Mouse (Mus musculus) lung, adult 2 months (tissue): ENCODE data around the gene Mrpl43. TPM values are rescaled to one million over a fixed set of nuclear protein-coding genes. Genes with fewer than 3 reads are reported as not detected.

Experiments
- DNase-seq: peaks from one replicate; pipeline ENCODE4 v3.0.0; 2022
- H3K4me1 ChIP-seq: fragments of 200-500 bp; 2 replicates; pipeline ENCODE4 v1.6.1; 2011; ENCODE audit warnings: low read length; ENCODE audit not compliant: control insufficient read depth, insufficient read depth
- H3K4me3 ChIP-seq: fragments of 200-500 bp; replicated peaks from 2 replicates; pipeline ENCODE3; 2011; ENCODE audit warnings: low read depth, mild to moderate bottlenecking, control low read depth, low read length; ENCODE audit errors: extremely low read depth
- CTCF ChIP-seq: fragments of 200-500 bp; IDR thresholded peaks from 2 replicates; pipeline ENCODE4 v1.5.1; 2011; ENCODE audit warnings: mild to moderate bottlenecking, low read length, control low read depth; ENCODE audit not compliant: insufficient read depth
- POLR2A ChIP-seq: fragments of 200-500 bp; IDR thresholded peaks from 2 replicates; pipeline ENCODE4 v1.6.1; 2011; ENCODE audit warnings: low read depth, mild to moderate bottlenecking, control low read depth, low read length, borderline replicate concordance; ENCODE audit errors: extremely low read depth
- WGBS: fragments of 180-500 bp; shearing (Covaris S2); methylation state at CpG from one replicate; pipeline ENCODE4 v1.1.7; 2018; 5-methylcytosine and 5-hydroxymethylcytosine counted together
- polyA plus RNA-seq: library from polyadenylated mRNA; depleted of rRNA; stranded (reverse); fragments of >200 nt; gene quantifications from 2 replicates; pipeline ENCODE4 v1.2.3, GENCODE M21; 2012

The Mrpl43 gene
- polyA plus RNA-seq, 1 experiment, result 50.1 TPM

DNA sequence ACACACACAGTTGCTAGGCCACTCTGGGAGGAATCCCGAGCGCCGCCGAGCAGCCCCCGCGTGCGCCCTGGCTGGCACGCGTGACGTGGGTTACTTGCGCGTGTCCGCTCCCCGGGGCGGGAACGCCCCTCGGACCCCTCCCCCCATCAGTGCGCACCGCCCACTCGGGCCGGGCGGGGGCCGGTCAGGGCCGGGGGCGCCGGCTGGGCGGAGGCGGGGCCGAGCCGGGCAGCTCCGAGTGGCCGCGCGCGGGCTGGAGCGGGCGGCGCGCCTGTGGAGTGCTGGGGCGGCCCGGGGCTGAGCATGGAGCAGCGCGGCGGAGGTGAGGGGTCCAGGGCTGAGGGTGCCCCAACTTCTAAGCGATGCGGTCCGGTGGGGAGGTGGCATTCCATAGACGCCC is 11.7 kb upstream of the Mrpl43 start:
- TF ChIP-seq CTCF, result no peak
- TF ChIP-seq POLR2A, result peak; percentile 39; the same call in 1 of the 2 replicates
- DNase-seq, result peak; percentile 86
- WGBS, result under 1% methylated on average over 48 of the region's 48 CpGs
- H3K4me3 ChIP-seq, result peak overlapping the region; percentile 89
- H3K4me1 ChIP-seq, result peaks cover 13% of the 10 kb centered on the region

DNA sequence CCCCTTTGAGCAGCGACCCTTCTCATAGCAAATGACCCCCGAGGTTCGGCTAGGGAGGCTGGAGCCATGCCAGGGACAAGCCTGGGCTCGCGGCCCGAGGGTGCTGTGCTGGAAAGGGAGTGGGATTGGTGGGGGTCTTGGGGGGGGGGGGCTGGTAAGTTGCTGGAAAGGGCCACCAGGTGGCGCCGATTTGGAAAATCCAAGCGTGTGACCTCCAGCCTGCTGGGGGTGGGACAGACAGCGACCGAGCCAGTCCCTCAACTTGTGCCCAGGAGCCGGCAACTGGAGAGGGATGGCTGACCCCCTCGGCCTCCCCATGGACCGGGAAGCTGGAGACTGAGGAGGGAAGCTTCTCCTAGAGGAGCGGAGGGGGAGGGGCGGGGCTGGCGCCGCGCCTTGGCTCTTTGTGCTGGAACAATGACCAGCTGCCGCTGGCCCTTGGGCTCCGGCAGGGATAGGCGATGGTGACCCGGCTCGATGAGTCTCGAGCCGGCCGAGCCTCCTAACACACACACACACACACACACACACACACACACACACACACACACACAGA is 11.1 kb upstream of the Mrpl43 start:
- 0% methylated on average over 20 of the region's 27 CpGs for WGBS
- Histone ChIP-seq H3K4me1 (peaks cover 13% of the 10 kb centered on the region), H3K4me3 (peak overlapping the region; percentile 89)
- DNase-seq, result peak; percentile 81
- TF ChIP-seq CTCF (peak; percentile 20; the same call in 1 of the 2 replicates), POLR2A (peak; percentile 36; the same call in 1 of the 2 replicates)

DNA sequence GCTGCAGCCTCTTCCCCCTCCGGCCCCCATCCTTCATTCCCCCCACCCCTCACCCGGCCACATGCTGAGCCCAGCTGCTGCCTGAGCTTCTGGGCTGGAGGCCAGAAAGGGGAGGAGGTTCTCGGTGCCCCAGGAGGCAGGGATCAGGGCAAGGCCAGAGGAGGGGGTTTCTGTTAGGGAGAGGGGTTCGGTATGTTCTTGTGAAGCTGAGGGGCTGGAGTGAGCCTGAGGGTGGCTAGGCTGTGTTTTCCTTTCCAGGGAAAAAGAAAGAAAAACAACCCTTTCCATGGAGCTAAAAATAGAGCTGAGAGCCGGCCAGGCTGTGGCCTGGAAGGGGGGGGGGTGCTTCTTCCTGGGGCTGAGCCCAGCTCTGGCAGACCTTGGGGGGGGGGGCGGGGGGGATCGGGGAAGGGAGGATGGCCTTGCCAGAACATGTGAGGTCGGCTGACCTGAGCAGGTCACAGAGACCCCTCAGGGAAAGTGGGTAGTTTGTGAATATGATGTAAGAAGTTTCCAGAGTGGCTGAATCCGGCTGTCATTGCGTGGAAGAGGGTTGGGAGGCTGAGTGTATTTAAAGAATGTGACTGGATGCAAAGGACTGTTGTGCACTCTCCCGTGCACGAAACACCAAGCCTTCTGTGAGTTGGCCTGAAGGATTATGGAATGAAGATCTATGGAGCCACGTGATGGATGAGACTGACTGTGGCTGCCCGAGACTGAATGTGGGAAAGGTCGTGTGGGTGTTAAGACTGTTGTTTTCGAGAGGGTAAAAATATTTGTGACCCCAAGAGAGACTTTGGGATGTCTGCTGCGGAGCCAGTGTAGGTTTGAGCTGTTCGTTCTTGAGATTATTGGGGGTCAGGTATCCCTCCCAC is 10.3 kb upstream of the Mrpl43 start:
- Histone ChIP-seq H3K4me1 (peaks cover 13% of the 10 kb centered on the region), H3K4me3 (peak overlapping the region; percentile 68)
- peak; percentile 78 for DNase-seq
- 2% methylated on average over 17 of the region's 18 CpGs for WGBS
- TF ChIP-seq CTCF (no peak), POLR2A (peak; percentile 48; the same call in 1 of the 2 replicates)

DNA sequence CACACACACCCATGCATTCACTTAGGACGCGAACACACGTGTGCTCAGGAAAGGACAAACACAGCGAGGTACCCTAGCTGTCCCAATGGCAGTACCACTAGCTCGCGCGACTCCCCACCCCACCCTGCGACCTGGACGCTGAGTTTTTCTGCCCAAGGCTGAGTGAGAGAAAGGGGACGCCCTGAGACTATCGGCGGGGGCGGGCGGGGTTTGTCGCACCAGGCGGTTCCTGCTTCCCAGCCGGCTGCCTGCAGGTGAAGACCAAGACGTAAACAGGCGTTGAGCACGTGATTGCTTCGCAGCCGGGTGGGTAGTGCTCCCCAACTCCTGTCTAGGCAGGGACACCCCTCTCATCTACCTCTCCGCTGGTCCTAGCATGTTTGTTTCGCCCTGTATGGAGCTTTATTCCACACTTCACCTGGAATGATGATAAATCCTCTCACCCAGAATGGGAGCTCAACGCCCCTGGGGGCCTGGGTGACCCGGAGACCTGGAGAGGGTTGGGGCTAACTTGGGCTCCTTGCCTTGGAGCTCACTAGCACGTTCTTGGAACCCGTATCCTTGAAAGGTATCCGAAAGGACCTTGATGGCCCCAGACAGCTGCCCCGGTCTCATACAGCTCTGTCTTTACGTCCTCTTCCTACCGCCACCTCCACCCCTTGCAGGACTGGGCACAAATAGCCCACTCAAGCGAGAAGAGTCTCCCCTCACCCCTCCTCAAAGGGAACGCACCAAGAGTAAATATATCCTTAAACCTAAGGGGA is 9.5 kb upstream of the Mrpl43 start:
- H3K4me1 ChIP-seq, result peaks cover 11% of the 10 kb centered on the region
- WGBS, result under 1% methylated on average over 34 of the region's 34 CpGs
- DNase-seq, result peak; percentile 71
- H3K4me3 ChIP-seq, result peak overlapping the region; percentile 68
- TF ChIP-seq CTCF, result no peak
- TF ChIP-seq POLR2A, result peak; percentile 54; the same call in 1 of the 2 replicates

DNA sequence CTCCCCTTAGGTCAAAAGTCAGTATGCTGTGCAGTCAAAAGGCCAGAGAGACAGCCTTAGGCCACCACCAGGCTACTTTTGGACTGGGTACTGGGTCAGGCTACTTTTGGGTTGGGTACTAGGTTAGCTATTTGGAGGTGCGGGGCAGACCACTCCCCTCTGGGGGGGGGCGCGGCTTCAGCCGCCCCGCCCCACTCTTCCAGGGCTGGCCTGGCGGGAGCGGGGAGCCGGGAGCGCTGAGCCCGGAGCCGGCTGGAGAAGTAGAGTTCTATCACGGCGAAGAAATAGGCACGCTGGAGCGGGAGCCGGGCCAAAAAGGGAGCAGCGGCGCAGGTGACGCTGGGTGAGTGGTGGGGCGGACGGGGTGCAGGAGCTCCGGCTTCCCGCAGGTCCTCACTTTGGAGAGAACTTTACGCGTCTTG is 8.8 kb upstream of the Mrpl43 start:
- peak; percentile 77 for DNase-seq
- peaks cover 8% of the 10 kb centered on the region for H3K4me1 ChIP-seq
- TF ChIP-seq POLR2A, result no peak
- no peak for TF ChIP-seq CTCF
- under 1% methylated on average over 24 of the region's 25 CpGs for WGBS
- peak overlapping the region; percentile 68 for H3K4me3 ChIP-seq

DNA sequence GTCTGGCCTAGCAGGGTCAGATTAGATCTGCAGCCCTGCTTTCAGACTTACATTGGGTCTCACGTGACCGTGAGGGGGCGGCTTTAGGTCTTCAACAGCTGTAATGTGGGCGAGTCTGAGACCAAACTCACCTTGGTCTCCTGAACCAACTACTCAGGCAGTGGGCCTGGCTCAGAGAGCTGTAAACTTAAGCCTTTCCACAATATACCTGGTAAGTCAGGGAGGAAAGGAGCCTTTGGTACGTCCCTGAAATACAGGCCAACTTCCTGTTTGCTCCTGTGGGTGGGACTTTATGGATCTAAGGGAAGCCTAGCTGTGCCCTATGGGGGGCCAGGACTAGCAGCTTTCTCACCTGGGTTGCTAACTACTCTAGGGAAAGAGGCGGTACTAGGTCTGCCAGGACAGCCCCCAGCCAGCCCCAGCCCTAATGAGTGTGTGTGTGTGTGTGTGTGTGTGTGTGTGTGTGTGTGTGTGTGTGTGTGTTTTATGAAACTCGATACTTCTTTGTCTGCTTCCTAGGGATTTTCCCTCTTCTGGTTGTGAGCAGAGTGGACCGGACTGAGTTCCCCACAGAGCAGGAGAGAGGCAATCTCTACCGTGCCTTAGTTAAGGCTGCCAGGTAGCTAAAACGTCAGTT is 8.2 kb upstream of the Mrpl43 start, which contains the start of gene Lzts2:
TSS of gene Lzts2 (plus strand) at position 80 of the 637 bp plus-strand sequence.
- Histone ChIP-seq H3K4me3 (peak within 1 kb of the TSS; percentile 68), H3K4me1 (peaks cover 7% of the 10 kb centered on the region)
- WGBS, result 15% methylated on average over 10 of the region's 10 CpGs
- TF ChIP-seq CTCF, result no peak
- no peak for TF ChIP-seq POLR2A
- DNase-seq, result peak; percentile 59

DNA sequence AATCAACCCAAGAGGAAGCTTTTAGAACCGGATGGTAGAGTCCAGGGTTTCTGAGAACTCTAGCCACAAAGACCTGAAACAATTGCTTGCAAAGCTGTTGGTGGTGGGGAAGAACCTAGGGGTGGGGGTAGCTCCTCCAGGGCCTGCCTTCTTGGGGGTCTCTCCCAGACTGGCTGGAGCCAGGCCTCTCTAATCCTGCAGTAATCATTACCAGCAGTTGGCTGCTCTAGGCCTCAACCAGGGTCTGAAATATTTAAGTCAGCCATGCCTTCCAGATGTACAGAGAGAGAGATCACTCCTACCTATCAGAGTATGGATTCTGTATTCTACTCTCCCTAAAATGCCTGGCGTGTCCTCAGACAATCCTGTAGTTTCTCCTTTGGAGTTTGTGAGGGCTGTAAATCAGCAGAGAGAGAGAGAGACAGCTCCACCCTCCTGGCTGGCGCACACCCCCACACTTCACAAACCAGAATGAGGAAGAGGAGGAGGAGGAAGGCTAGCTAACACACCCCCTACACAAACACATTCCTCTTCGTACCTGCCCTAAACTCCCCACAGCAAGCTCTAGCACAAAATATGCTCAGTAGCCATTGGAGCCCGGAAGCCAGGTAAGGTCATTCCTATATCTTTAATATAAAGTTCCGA is 7.5 kb upstream of the Mrpl43 start:
- H3K4me3 ChIP-seq, result no peak overlapping the region
- no peak for DNase-seq
- peaks cover 2% of the 10 kb centered on the region for H3K4me1 ChIP-seq
- 67% methylated on average over 6 of the region's 6 CpGs for WGBS
- TF ChIP-seq CTCF, result no peak
- no peak for TF ChIP-seq POLR2A

DNA sequence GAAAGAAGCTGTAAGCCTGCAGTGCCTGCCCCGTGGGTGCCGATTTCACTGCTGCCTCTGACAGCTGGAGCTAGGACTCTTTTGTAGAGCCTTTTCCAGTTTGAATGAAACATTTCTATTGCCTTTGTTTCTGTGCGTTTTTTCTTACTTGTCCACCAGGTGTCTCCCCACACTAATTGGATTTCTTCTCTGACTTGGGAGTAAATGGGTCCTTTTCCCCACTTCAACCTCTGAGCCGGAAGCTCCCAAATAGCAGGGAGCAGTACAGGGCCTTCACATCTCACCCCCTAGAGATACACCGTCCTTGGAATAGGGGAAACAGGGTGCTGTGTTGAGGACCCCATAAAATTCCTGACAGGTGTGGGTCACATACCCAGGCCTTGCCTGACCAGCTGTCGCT is 6.4 kb upstream of the Mrpl43 start:
- peak; percentile 45 for DNase-seq
- WGBS, result 37% methylated on average over 6 of the region's 6 CpGs
- TF ChIP-seq CTCF (no peak), POLR2A (no peak)

More for the DNA sequence above, 6.4 kb upstream of the Mrpl43 start:
- no peaks in the 10 kb centered on the region; the same call in 1 of the 2 replicates for H3K4me1 ChIP-seq
- H3K4me3 ChIP-seq, result no peak overlapping the region
